ENCODE assay signal across 9 mouse cellular contexts in genomic region chr5:129782211-129782610, GRCm38 (mm10). TPM values are rescaled to one million over a fixed set of nuclear protein-coding genes. Genes with fewer than 3 reads are reported as not detected.
DNase-seq lines count a peak whose midpoint lies in the region; ATAC-seq lines count a peak whose summit lies in the region.
"Had no signal": no experiment of that assay in that cellular context is flagged by ENCODE, and none has a peak within 500 bp of the region (broad histone marks: within the 10 kb centered on the region; RNA-seq: fewer than 3 reads in every experiment).

No protein-coding gene starts in this region.

- H3K27me3 ChIP-seq in heart, embryonic 11.5 days (ENCODE audit: control insufficient read depth, insufficient read depth, low read length) = no peaks in the 10 kb centered on the region
- H3K27me3 ChIP-seq: liver, embryonic 15.5 days had no signal

- no peaks in the 10 kb centered on the region for H3K36me3 ChIP-seq in heart, embryonic 11.5 days (ENCODE audit: control insufficient read depth, insufficient read depth, low read length)
- H3K36me3 ChIP-seq: liver, embryonic 15.5 days had no signal

- H3K9ac ChIP-seq in heart, embryonic 11.5 days (ENCODE audit: low read depth, low read length) = no peak overlapping the region
- H3K9ac ChIP-seq: liver, embryonic 15.5 days had no signal

- no peak for ATAC-seq in heart, embryonic 11.5 days (replicated peaks; ENCODE audit: insufficient number of reproducible peaks, low FRiP score, low TSS enrichment)

- H3K4me2 ChIP-seq in heart, embryonic 11.5 days = no peak overlapping the region
- H3K4me2 ChIP-seq: liver, embryonic 15.5 days had no signal

- H3K4me1 ChIP-seq in heart, embryonic 11.5 days (ENCODE audit: control insufficient read depth, insufficient read depth, low read length) = 0 out of 2 replicates have a peak, but pooled peaks cover 3% of the 10 kb centered on the region

- 52% methylated on average over 3 of the region's 3 CpGs for WGBS in heart, embryonic 11.5 days (ENCODE audit: insufficient replicate concordance)

- no peak overlapping the region for H3K4me3 ChIP-seq in heart, embryonic 11.5 days (ENCODE audit: low read depth, low read length)
- H3K4me3 ChIP-seq: liver, embryonic 15.5 days had no signal

- H3K27ac ChIP-seq in heart, embryonic 11.5 days (ENCODE audit: low read depth, low read length) = no peak overlapping the region
- H3K27ac ChIP-seq: liver, embryonic 15.5 days had no signal

- H3K9me3 ChIP-seq in heart, embryonic 11.5 days (replicated peaks; ENCODE audit: control insufficient read depth, low read length) = no peaks in the 10 kb centered on the region
- H3K9me3 ChIP-seq: liver, embryonic 15.5 days had no signal

- intact Hi-C loops in heart, postnatal 10 days (cut with DNase I) = no loop called here
- intact Hi-C loops in left cerebral cortex, postnatal 25 days (cut with DNase I) = no loop called here

- DNase-seq in heart, postnatal 10 days = peak; percentile 9 to 26
- DNase-seq in heart, adult 8-10 months (ENCODE audit: low spot score) = no peak
- DNase-seq in lung, postnatal 10 days = peak; percentile 37
- no peak for DNase-seq in lung, postnatal 25 days (ENCODE audit: low spot score)
- peak; percentile 18 for DNase-seq in T-cell, adult 2 months (ENCODE audit: low spot score)
- DNase-seq in skeletal muscle tissue, adult 2 months (ENCODE audit: low read depth, low spot score) = peak; percentile 36
- no peak for DNase-seq in left cerebral cortex, postnatal 25 days (ENCODE audit: low spot score in 2 of 2)

RNA-seq across cellular contexts. Expression of gene Psph, which starts 5.0 kb away (rescaled TPM):
- total RNA-seq in heart, postnatal 10 days (2021) = 10 to 100 TPM; 12.4 to 15.9 TPM
- 1 to 10 TPM; 8.0 to 10.0 (median 8.6) TPM for total RNA-seq in heart, adult 8-10 months (2022)
- polyA plus RNA-seq in heart, embryonic 11.5 days (2014; fragmentation: Nextera tagmentation; extraction: Ambion mirVana) = 33.1 and 34.9 TPM in 2 replicates
- 10 to 100 TPM; 21.8 to 23.5 TPM for total RNA-seq in left cerebral cortex, postnatal 25 days (2021)

RNA-seq across cellular contexts. Expression of gene Nipsnap2, which starts 57.3 kb away (rescaled TPM):
- total RNA-seq in heart, postnatal 10 days (2021) = 100 to 1,000 TPM; 591 to 619 TPM
- total RNA-seq in heart, adult 8-10 months (2022) = 1,000 to 10,000 TPM in 2 of 4 experiments, 100 to 1,000 TPM in 2; 969 to 1,032 (median 999) TPM
- polyA plus RNA-seq in heart, embryonic 11.5 days (2014; fragmentation: Nextera tagmentation; extraction: Ambion mirVana) = 233 and 237 TPM in 2 replicates
- total RNA-seq in left cerebral cortex, postnatal 25 days (2021) = 10 to 100 TPM; 76.9 to 79.4 TPM

Comparison
In these comparisons a context has a peak if more than half of its experiments do, and no peak if none do; other contexts are left out.
1. DNase-seq: peak in heart, postnatal 10 days (2 of 2), lung, postnatal 10 days (single experiment), T-cell, adult 2 months (single experiment) and skeletal muscle tissue, adult 2 months (single experiment); none in heart, adult 8-10 months (single experiment), lung, postnatal 25 days (single experiment) and left cerebral cortex, postnatal 25 days (0 of 2).
2. RNA of gene Nipsnap2, which starts 57.3 kb away (total RNA-seq): 969 to 1,032 TPM in heart, adult 8-10 months and 591 to 619 TPM in heart, postnatal 10 days; 76.9 to 79.4 TPM in left cerebral cortex, postnatal 25 days; every median in the first group is over 4 times any median in the second.